Mouse (Mus musculus) stomach, embryonic 15.5 days (tissue): ENCODE data around the gene Gas6. TPM values are rescaled to one million over a fixed set of nuclear protein-coding genes. Genes with fewer than 3 reads are reported as not detected.
A peak's percentile ranks its signal among the peaks of the same experiment; 100 is the strongest.

ENCODE experiments used
- ATAC-seq: fragments of 200-750 bp; cut with Nextera tagmentation; 2 replicates; pipeline ENCODE4 v1.8.0; 2017; ENCODE audit warnings: low read depth, moderate number of reproducible peaks, moderate TSS enrichment; ENCODE audit not compliant: insufficient read depth, low FRiP score
- H3K27ac ChIP-seq: fragments of 300-500 bp; sonication (generic); 2 replicates; pipeline ENCODE4 v1.5.1; 2015; ENCODE audit warnings: mild to moderate bottlenecking, inconsistent platforms
- H3K27me3 ChIP-seq: fragments of 300-500 bp; sonication (generic); replicated peaks from 2 replicates; pipeline ENCODE4 v1.6.1; 2015; ENCODE audit warnings: inconsistent platforms
- H3K36me3 ChIP-seq: fragments of 300-500 bp; sonication (generic); 2 replicates; pipeline ENCODE4 v1.6.1; 2015; ENCODE audit warnings: inconsistent platforms
- H3K4me1 ChIP-seq: fragments of 300-500 bp; sonication (generic); 2 replicates; pipeline ENCODE4 v1.6.1; 2015; ENCODE audit warnings: inconsistent platforms
- H3K4me2 ChIP-seq: fragments of 300-500 bp; sonication (generic); 2 replicates; pipeline ENCODE4 v1.6.1; 2015; ENCODE audit warnings: mild to moderate bottlenecking, inconsistent platforms
- H3K4me3 ChIP-seq: fragments of 300-500 bp; sonication (generic); replicated peaks from 2 replicates; pipeline ENCODE4 v1.5.1; 2015; ENCODE audit warnings: inconsistent platforms
- H3K9ac ChIP-seq: fragments of 300-500 bp; sonication (generic); 2 replicates; pipeline ENCODE4 v1.6.1; 2015; ENCODE audit warnings: inconsistent platforms
- H3K9me3 ChIP-seq: fragments of 300-500 bp; sonication (generic); 2 replicates; pipeline ENCODE4 v1.6.1; 2016; ENCODE audit warnings: inconsistent platforms
- WGBS: fragments of 180-500 bp; shearing (Covaris S2); methylation state at CpG from one replicate; pipeline ENCODE4 v1.1.7; 2015; 5-methylcytosine and 5-hydroxymethylcytosine counted together
- polyA plus RNA-seq: library from polyadenylated mRNA; unstranded; fragments of >200 nt; fragmentation: Nextera tagmentation; extraction: Ambion mirVana; gene quantifications from 2 replicates; pipeline ENCODE4 v1.2.1, GENCODE M21; 2015

Gene Gas6
- polyA plus RNA-seq, result 113 and 130 TPM in 2 replicates

DNA sequence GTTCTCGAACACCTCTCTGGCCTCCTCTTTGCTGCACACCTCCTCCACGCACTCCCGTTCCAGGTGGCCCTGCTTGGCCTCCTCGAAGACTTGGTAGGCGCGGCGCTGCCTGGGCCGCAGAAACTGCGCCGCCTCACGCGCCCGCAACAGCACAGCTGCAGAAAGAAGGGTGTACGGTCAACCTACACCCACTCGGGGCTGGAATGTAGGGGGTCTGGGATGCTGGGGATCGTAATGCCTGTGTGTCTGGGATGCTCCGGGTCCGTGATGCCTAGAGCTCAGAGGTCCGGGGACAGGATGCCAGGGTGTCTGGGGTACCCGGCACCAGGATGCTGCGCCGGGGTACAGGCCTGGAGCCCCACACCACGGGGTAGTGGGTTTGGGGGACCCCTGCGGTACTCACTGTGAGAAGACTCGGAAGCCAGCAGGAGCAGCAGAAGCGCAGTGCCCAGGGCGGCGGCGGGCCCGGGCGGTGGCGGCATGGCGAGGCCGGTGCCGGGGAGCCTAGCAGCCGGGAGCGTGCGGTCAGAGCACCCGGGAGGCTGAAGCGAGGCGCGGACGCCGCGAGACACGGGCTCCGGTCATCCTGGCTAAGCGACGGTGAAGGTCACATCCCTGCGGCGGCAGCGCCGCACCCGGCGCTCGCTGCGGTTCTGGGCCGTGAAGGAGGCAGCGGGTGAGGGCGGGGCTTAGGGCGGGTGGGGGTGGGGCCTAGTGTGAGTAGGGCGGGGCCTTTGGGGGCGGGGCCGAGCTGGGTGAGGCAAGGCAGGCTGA is at the start of gene Gas6:
Gene Gas6 (minus strand): TSS at position 633 of the 774 bp plus-strand sequence.
- WGBS, result 2% methylated on average over 61 of the region's 64 CpGs
- H3K9ac ChIP-seq, result peak within 1 kb of the TSS; percentile 66
- H3K36me3 ChIP-seq, result no peaks in the 10 kb centered on the region
- no peaks in the 10 kb centered on the region for H3K9me3 ChIP-seq
- peak; percentile 56 for ATAC-seq
- H3K27me3 ChIP-seq, result no peaks in the 10 kb centered on the region
- H3K4me1 ChIP-seq, result peaks cover 30% of the 10 kb centered on the region
- peak within 1 kb of the TSS; percentile 93 for H3K4me2 ChIP-seq
- 0 out of 2 replicates have a peak within 1 kb of the TSS, but pooled peaks have one; percentile 48 for H3K27ac ChIP-seq
- peak within 1 kb of the TSS; percentile 69 for H3K4me3 ChIP-seq

DNA sequence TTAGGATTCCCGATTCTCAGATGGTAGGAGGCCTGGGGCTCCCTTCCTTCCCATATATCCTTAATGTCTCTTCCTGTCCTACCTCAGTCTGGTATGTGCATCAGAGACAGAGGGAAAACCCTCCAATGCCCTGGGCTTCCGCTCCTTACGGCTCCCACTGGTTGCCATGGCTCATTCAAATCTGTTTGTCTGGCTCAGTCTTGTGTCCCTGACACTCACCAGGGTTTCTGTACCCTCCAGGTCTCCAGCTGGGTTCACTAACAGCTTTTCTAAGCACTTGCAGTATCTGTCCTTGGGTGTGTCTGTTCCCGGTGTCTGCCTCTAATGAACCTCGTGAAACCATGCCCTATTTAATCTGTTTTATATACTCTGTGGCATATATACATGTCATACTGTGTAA is 47.2 kb upstream of the Gas6 start:
- Histone ChIP-seq H3K36me3 (no peaks in the 10 kb centered on the region), H3K4me3 (no peak overlapping the region), H3K4me1 (0 out of 2 replicates have a peak, but pooled peaks cover 3% of the 10 kb centered on the region), H3K9me3 (no peaks in the 10 kb centered on the region), H3K27me3 (no peaks in the 10 kb centered on the region), H3K9ac (no peak overlapping the region), H3K4me2 (no peak overlapping the region), H3K27ac (no peak overlapping the region)
- WGBS, result 68% methylated on average over 5 of the region's 5 CpGs
- no peak for ATAC-seq

DNA sequence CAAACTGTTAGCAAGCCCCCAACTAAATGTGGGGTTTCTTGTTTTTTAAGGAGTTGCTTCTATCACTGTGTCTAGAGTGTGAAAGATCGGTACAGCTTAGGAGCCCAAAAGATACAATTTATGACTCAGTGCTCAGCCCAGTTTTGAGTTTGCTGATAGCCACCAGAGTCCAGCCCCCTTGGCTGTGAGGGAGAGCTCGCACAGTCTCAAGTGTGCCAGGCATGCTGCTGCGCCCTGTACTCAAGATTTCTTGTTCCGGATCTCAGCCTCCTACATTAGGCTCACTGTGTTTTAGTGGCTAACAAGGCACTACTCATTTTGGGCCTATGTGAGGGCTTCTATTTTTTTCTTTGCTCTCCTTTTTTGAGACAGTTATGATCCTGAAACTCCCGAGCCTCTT is 45.8 kb upstream of the Gas6 start:
- H3K27ac ChIP-seq, result no peak overlapping the region
- no peak overlapping the region for H3K9ac ChIP-seq
- H3K4me2 ChIP-seq, result no peak overlapping the region
- ATAC-seq, result no peak
- H3K36me3 ChIP-seq, result no peaks in the 10 kb centered on the region
- H3K4me3 ChIP-seq, result no peak overlapping the region
- no peaks in the 10 kb centered on the region for H3K9me3 ChIP-seq
- WGBS, result 88% methylated on average over 5 of the region's 5 CpGs
- H3K27me3 ChIP-seq, result no peaks in the 10 kb centered on the region
- H3K4me1 ChIP-seq, result 0 out of 2 replicates have a peak, but pooled peaks cover 3% of the 10 kb centered on the region

DNA sequence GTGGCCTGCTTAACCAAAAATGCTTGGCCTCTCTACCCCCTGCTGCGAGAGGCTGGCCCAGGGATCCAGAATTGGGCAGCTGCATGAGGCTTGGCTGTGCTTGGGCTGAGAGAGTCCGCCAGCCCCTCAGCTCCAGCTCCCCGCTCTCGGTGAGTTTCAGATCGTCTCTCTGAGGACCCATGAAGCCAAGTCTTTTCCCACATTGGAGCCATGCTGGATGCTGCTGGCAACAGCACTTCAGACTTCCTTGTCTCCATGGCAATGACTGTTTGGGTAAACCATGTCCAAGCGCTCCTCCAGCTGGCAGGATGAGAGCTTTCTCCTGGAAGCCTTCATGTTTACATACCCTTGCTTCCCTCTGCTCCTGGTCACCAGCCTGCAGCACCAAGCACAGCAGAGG is 44.5 kb upstream of the Gas6 start:
- Histone ChIP-seq H3K4me3 (no peak overlapping the region), H3K27ac (no peak overlapping the region), H3K36me3 (no peaks in the 10 kb centered on the region), H3K4me1 (0 out of 2 replicates have a peak, but pooled peaks cover 3% of the 10 kb centered on the region), H3K27me3 (no peaks in the 10 kb centered on the region), H3K9me3 (no peaks in the 10 kb centered on the region), H3K9ac (no peak overlapping the region), H3K4me2 (no peak overlapping the region; the same call in 1 of the 2 replicates)
- peak; percentile 43; the same call in 1 of the 2 replicates for ATAC-seq
- WGBS, result 62% methylated on average over 6 of the region's 6 CpGs

DNA sequence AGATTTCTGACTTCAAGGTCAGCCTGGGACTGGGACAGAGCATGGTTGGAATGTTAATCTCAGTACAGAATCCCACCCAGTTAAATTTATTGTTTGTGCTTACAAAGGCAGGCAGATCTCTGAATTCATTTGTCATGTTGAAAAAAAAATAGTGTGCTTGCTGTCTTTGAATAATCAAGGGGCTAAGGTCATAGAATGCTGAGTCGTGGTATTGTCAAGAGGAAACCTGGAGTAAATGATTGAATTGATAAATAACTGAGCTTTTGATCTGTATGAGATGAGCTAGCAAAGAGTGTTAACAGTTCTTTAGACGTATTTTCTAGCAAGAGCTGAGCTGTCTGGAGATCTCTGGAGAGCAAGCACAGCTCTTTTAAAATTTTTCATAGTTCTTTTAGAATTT is 42.8 kb upstream of the Gas6 start:
- Histone ChIP-seq H3K9me3 (no peaks in the 10 kb centered on the region), H3K9ac (no peak overlapping the region), H3K27me3 (no peaks in the 10 kb centered on the region), H3K4me2 (no peak overlapping the region), H3K27ac (no peak overlapping the region), H3K36me3 (no peaks in the 10 kb centered on the region), H3K4me3 (no peak overlapping the region), H3K4me1 (peaks cover 7% of the 10 kb centered on the region)
- WGBS, result 43% methylated on average over 2 of the region's 2 CpGs
- no peak for ATAC-seq

DNA sequence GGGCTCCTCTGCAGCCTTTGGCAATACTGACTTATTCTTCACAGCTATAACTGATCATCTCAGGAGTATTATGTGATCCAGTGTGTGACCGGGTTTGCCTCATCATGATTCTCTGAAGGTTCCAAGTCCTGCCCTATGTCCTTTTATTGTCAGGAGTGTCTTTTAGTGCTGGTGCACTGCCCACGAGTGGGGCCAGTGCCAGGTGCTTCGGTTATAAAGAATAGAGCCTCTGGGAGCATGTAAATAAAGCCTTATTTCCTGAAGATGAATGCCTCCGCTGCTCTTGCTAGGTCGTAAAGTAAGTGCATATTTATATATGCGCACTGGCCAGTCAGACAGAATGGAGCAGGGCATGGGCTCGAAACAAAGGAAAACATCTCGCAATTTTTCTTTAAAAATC is 38.8 kb upstream of the Gas6 start:
- H3K4me1 ChIP-seq, result peaks cover 40% of the 10 kb centered on the region
- no peaks in the 10 kb centered on the region for H3K36me3 ChIP-seq
- H3K4me3 ChIP-seq, result no peak overlapping the region
- ATAC-seq, result no peak
- H3K27me3 ChIP-seq, result no peaks in the 10 kb centered on the region
- no peak overlapping the region for H3K4me2 ChIP-seq
- H3K27ac ChIP-seq, result no peak overlapping the region
- H3K9me3 ChIP-seq, result no peaks in the 10 kb centered on the region
- WGBS, result 67% methylated on average over 8 of the region's 8 CpGs
- H3K9ac ChIP-seq, result no peak overlapping the region

DNA sequence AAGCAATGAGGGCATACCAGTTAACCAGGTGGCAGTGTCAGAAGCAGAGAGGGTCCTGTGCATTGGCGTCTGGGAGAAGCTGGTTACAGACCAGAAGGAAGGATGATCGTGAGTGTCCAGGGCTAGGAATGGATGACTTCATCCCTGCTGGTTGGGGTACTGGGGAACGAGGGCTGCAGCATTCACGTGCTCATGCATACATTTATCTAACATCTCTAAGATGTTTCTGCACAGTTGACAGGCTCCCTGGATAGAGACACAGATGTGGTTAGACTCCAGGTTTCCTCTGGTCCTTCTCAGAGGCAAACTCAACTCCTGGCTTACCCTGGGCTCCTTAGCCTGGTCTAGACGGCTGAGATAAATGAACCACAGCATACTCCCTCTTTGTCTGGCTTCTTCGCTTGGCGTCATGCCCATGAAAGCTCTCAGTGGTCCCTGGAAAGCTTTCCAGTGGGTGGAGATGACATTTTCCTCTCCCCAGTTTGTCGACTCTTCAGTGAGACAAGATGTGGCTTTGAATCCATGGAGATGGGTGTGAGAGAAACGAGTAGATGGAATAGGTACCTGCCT is 37.4 kb upstream of the Gas6 start:
- Histone ChIP-seq H3K36me3 (no peaks in the 10 kb centered on the region), H3K4me3 (no peak overlapping the region), H3K27ac (peak overlapping the region; percentile 87), H3K4me1 (peaks cover 40% of the 10 kb centered on the region), H3K4me2 (peak overlapping the region; percentile 3; the same call in 1 of the 2 replicates), H3K9me3 (no peaks in the 10 kb centered on the region), H3K9ac (no peak overlapping the region), H3K27me3 (no peaks in the 10 kb centered on the region)
- peak; percentile 48; the same call in 1 of the 2 replicates for ATAC-seq
- WGBS, result 42% methylated on average over 9 of the region's 9 CpGs

DNA sequence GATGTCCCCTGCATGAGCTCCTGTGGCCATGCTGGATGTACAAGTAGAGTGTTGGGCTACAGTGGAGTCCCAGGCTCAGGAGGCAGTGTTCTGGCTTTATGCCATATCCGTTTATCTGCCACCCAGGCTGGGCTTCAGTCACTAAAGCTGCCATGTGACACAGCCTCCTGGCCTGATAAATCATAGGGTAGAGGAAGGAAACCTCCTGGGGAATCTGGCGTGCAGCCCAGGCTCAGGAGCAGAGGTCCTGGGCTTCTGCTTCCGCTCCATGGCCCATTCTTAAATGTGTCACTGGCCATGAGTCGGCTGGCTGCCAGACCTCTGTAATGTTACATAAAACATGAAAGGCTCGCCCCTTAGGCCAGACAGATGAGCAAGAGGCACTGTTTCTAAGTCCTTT is 36.7 kb upstream of the Gas6 start:
- 0 out of 2 replicates have a peak overlapping the region, but pooled peaks have one; percentile 3 for H3K4me2 ChIP-seq
- no peaks in the 10 kb centered on the region for H3K9me3 ChIP-seq
- ATAC-seq, result peak; percentile 66

DNA sequence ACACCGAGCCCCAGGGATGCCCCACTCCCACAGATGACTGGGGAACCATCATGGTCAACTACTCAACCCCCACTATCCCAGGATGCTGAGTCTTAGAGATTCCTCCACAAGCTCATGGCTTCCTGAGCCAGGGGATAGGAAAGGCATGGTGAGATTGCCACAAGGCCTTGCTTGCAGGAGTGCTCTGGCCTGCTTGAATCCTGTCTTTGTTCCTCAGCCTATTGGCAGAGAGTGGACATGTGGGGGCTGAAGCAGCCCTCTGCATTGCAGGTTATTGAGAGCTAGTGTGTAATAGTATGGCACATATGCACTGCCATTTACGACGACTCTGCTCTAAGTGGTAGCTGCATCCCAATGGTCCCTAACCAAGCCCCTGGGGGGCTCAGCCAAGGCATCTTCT is 36.1 kb upstream of the Gas6 start:
- Histone ChIP-seq H3K36me3 (no peaks in the 10 kb centered on the region), H3K4me3 (no peak overlapping the region), H3K9me3 (no peaks in the 10 kb centered on the region), H3K4me2 (no peak overlapping the region), H3K27me3 (no peaks in the 10 kb centered on the region), H3K27ac (peak overlapping the region; percentile 87), H3K9ac (no peak overlapping the region), H3K4me1 (peaks cover 40% of the 10 kb centered on the region)
- WGBS, result 75% methylated on average over 3 of the region's 3 CpGs
- no peak for ATAC-seq

More for the DNA sequence above, 36.7 kb upstream of the Gas6 start:
- peak overlapping the region; percentile 87 for H3K27ac ChIP-seq
- peaks cover 40% of the 10 kb centered on the region for H3K4me1 ChIP-seq
- no peak overlapping the region for H3K9ac ChIP-seq
- WGBS, result 17% methylated on average over 5 of the region's 5 CpGs
- H3K36me3 ChIP-seq, result no peaks in the 10 kb centered on the region
- H3K27me3 ChIP-seq, result no peaks in the 10 kb centered on the region
- H3K4me3 ChIP-seq, result no peak overlapping the region

DNA sequence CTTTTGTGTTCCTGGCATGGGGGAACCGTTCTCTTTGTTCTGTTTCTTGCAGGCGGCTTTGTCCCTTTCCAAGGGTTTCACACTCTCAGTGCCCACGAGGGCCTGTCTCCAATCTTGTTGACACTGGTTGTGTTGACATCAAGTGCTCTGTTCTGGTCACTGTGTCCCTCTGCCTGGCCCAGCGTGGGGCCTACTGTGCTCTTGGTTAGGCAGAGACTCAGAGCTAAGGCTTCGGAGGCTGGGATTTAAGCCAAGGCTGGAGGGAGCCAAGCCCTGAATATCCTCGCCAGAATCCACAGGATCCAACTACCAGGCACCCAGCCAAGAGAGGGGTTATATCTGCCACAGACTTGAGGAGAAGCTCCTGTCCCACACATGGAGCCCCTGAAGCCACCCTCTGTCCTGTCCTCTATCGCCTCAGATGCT is 35.6 kb upstream of the Gas6 start:
- peak overlapping the region; percentile 87 for H3K27ac ChIP-seq
- WGBS, result 36% methylated on average over 7 of the region's 7 CpGs
- H3K4me2 ChIP-seq, result no peak overlapping the region
- peaks cover 40% of the 10 kb centered on the region for H3K4me1 ChIP-seq
- H3K27me3 ChIP-seq, result no peaks in the 10 kb centered on the region
- H3K4me3 ChIP-seq, result no peak overlapping the region
- no peaks in the 10 kb centered on the region for H3K9me3 ChIP-seq
- no peak overlapping the region for H3K9ac ChIP-seq
- ATAC-seq, result peak; percentile 59
- no peaks in the 10 kb centered on the region for H3K36me3 ChIP-seq

DNA sequence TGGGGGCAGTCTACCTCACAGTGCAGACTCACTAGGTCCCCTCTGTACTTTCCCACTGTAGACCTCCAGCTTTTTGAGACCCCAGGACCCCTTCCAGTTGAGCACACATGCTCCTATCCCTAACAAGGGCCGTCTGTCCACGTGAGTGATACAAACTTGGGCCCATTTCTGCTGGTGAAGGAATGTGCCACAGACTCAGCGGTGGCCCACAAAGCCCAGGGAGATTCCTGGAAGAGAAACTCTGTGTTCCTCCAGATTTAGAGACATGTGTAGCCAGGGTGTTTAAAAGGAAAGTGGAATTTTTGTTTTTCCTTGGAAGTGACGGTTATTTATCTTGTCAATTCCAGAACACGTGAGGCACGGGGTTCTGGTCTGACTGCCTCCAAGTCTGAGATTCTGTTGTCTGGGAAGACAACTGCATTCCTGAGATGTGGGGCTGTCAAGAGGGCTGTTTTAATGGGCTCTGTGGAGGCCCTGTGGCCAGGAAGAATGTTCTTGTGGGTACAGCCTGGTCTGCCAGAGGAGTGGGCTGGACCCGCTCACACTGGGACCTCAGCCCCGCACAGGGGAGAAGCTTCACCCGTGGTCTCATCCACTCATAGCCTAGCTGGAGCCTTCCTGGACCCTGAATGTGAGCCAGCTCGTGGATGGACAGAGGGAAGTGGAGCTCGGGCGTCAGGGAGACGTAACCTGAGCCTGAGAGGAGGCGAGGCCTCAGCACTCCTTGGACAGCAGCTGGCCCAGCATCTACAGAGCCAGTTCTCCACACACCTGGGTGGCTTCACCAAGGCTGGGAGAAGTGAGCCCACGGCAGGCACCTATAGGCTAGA is 34.9 kb upstream of the Gas6 start:
- H3K36me3 ChIP-seq, result no peaks in the 10 kb centered on the region
- H3K4me3 ChIP-seq, result no peak overlapping the region
- peak; percentile 17 for ATAC-seq

More for the DNA sequence above, 34.9 kb upstream of the Gas6 start:
- Histone ChIP-seq H3K27me3 (no peaks in the 10 kb centered on the region), H3K9ac (no peak overlapping the region), H3K27ac (peak overlapping the region; percentile 87), H3K9me3 (no peaks in the 10 kb centered on the region), H3K4me2 (no peak overlapping the region), H3K4me1 (peaks cover 40% of the 10 kb centered on the region)
- 49% methylated on average over 15 of the region's 15 CpGs for WGBS
